ENCODE assay signal across 10 mouse cellular contexts in genomic region chr4:140684881-140685303, GRCm38 (mm10). TPM values are rescaled to one million over a fixed set of nuclear protein-coding genes. Genes with fewer than 3 reads are reported as not detected.
DNase-seq lines count a peak whose midpoint lies in the region; ATAC-seq and TF ChIP-seq lines count a peak whose summit lies in the region.
"Had no signal": no experiment of that assay in that cellular context is flagged by ENCODE, and none has a peak within 500 bp of the region (broad histone marks: within the 10 kb centered on the region; RNA-seq: fewer than 3 reads in every experiment).

No protein-coding gene starts in this region.

- H3K9me3 ChIP-seq in hindbrain, embryonic 12.5 days (replicated peaks) = no peaks in the 10 kb centered on the region
- no peaks in the 10 kb centered on the region for H3K9me3 ChIP-seq in hindbrain, embryonic 11.5 days (ENCODE audit: control insufficient read depth, low read length)
- H3K9me3 ChIP-seq in ES-E14 (ENCODE audit: control insufficient read depth, insufficient read depth, low read depth, low read length) = no peaks in the 10 kb centered on the region
- H3K9me3 ChIP-seq in embryonic facial prominence, embryonic 13.5 days = no peaks in the 10 kb centered on the region
- no peaks in the 10 kb centered on the region for H3K9me3 ChIP-seq in liver, embryonic 14.5 days (ENCODE audit: control insufficient read depth, low read length)

- in situ Hi-C loops in ES-E14 (cut with MboI; ENCODE audit: low sequenced_read_pairs in 2 of 2, unreplicated experiment in 2 of 2) = no loop called here

- no peak overlapping the region for H3K4me3 ChIP-seq in hindbrain, embryonic 12.5 days
- no peak overlapping the region for H3K4me3 ChIP-seq in hindbrain, embryonic 11.5 days (ENCODE audit: low read depth, low read length)
- no peak overlapping the region for H3K4me3 ChIP-seq in ES-E14 (ENCODE audit: insufficient read depth in 1 of 2, low read depth in 1 of 2, low read length in 2 of 2, poor library complexity in 1 of 2, severe bottlenecking in 1 of 2)
- H3K4me3 ChIP-seq in embryonic facial prominence, embryonic 13.5 days = no peak overlapping the region
- peak overlapping the region in 1 of 2 experiments; percentile 50; a peak in 2 of 4 replicates for H3K4me3 ChIP-seq in liver, embryonic 14.5 days (ENCODE audit: insufficient read depth in 1 of 2, low read depth in 2 of 2, low read length in 2 of 2)

- TF ChIP-seq CTCF in liver, embryonic 14.5 days (IDR thresholded peaks at IDR 0.05; ENCODE audit: low read depth) = peak; percentile 47; the same call in 1 of the 2 replicates

- WGBS in hindbrain, embryonic 12.5 days = 36% methylated on average over 6 of the region's 6 CpGs
- WGBS in hindbrain, embryonic 11.5 days = 51% methylated on average over 6 of the region's 6 CpGs
- 36% methylated on average over 6 of the region's 6 CpGs for WGBS in embryonic facial prominence, embryonic 13.5 days
- WGBS in liver, embryonic 14.5 days (ENCODE audit: insufficient replicate concordance) = 24% methylated on average over 6 of the region's 6 CpGs

- H3K4me1 ChIP-seq in hindbrain, embryonic 12.5 days = peaks cover 17% of the 10 kb centered on the region
- peaks cover 7% of the 10 kb centered on the region; the same call in 1 of the 2 replicates for H3K4me1 ChIP-seq in hindbrain, embryonic 11.5 days (replicated peaks; ENCODE audit: control insufficient read depth, insufficient read depth, low read length)
- H3K4me1 ChIP-seq in ES-E14 (ENCODE audit: control insufficient read depth in 2 of 2, insufficient read depth in 2 of 2, low read length in 2 of 2, poor library complexity in 1 of 2) = peaks cover 2 to 24% of the 10 kb centered on the region in 2 experiments; a peak in 3 of 4 replicates
- H3K4me1 ChIP-seq in embryonic facial prominence, embryonic 13.5 days = peaks cover 17% of the 10 kb centered on the region
- H3K4me1 ChIP-seq in liver, embryonic 14.5 days (replicated peaks; ENCODE audit: control insufficient read depth in 2 of 2, insufficient read depth in 2 of 2, low read length in 1 of 2) = peaks cover 39 to 58% of the 10 kb centered on the region in 2 experiments

- no peak for ATAC-seq in hindbrain, embryonic 12.5 days (ENCODE audit: low FRiP score)
- no peak for ATAC-seq in hindbrain, embryonic 11.5 days (ENCODE audit: low FRiP score)
- no peak for ATAC-seq in embryonic facial prominence, embryonic 13.5 days (ENCODE audit: insufficient number of reproducible peaks, insufficient read depth, low FRiP score, low TSS enrichment, low read depth)
- no peak for ATAC-seq in liver, embryonic 14.5 days (ENCODE audit: insufficient read depth)
- no peak for ATAC-seq in erythroid progenitor cell, adult 5-6 weeks (replicated peaks; ENCODE audit: low FRiP score, poor library complexity, severe bottlenecking)

- H3K27ac ChIP-seq in hindbrain, embryonic 12.5 days = no peak overlapping the region
- no peak overlapping the region for H3K27ac ChIP-seq in hindbrain, embryonic 11.5 days (ENCODE audit: low read depth, low read length)
- peak overlapping the region; percentile 17; the same call in 1 of the 2 replicates for H3K27ac ChIP-seq in ES-E14 (ENCODE audit: insufficient read depth, low read depth, low read length, poor library complexity, severe bottlenecking)
- H3K27ac ChIP-seq in embryonic facial prominence, embryonic 13.5 days = no peak overlapping the region
- H3K27ac ChIP-seq in liver, embryonic 14.5 days = peak overlapping the region; percentile 87

- TF ChIP-seq EP300 in liver, embryonic 14.5 days (IDR thresholded peaks at IDR 0.05; ENCODE audit: low read depth) = no peak

- H3K4me2 ChIP-seq in hindbrain, embryonic 12.5 days (replicated peaks) = peak overlapping the region; percentile 38; the same call in 1 of the 2 replicates
- H3K4me2 ChIP-seq in hindbrain, embryonic 11.5 days (replicated peaks; ENCODE audit: low read depth, low read length) = no peak overlapping the region
- H3K4me2 ChIP-seq in embryonic facial prominence, embryonic 13.5 days = peak overlapping the region; percentile 52
- peak overlapping the region; percentile 86 for H3K4me2 ChIP-seq in liver, embryonic 14.5 days (ENCODE audit: low read depth)

- no peaks in the 10 kb centered on the region for H3K36me3 ChIP-seq in hindbrain, embryonic 12.5 days
- no peaks in the 10 kb centered on the region for H3K36me3 ChIP-seq in hindbrain, embryonic 11.5 days (ENCODE audit: control insufficient read depth, insufficient read depth, low read length)
- no peaks in the 10 kb centered on the region for H3K36me3 ChIP-seq in ES-E14 (ENCODE audit: control insufficient read depth, insufficient read depth, low read length, poor library complexity, severe bottlenecking)
- H3K36me3 ChIP-seq in embryonic facial prominence, embryonic 13.5 days = no peaks in the 10 kb centered on the region
- no peaks in the 10 kb centered on the region for H3K36me3 ChIP-seq in liver, embryonic 14.5 days (replicated peaks; ENCODE audit: control insufficient read depth, insufficient read depth, low read depth)

- DNase-seq in hindbrain, embryonic 11.5 days (ENCODE audit: low spot score) = no peak
- no peak for DNase-seq in ES-E14 (ENCODE audit: low read depth, low spot score)
- no peak for DNase-seq in liver, embryonic 14.5 days (ENCODE audit: low read depth in 3 of 3, low spot score in 3 of 3)
- no peak for DNase-seq in cerebellum, postnatal 25 days
- no peak for DNase-seq in spleen, adult 18-20 months
- DNase-seq: kidney, adult 9 months had no signal

- H3K9ac ChIP-seq in hindbrain, embryonic 12.5 days = no peak overlapping the region
- no peak overlapping the region for H3K9ac ChIP-seq in hindbrain, embryonic 11.5 days (ENCODE audit: low read depth, low read length)
- H3K9ac ChIP-seq in ES-E14 (ENCODE audit: insufficient read depth, low read depth, low read length, poor library complexity, severe bottlenecking) = peak overlapping the region; percentile 9; the same call in 1 of the 2 replicates
- no peak overlapping the region for H3K9ac ChIP-seq in embryonic facial prominence, embryonic 13.5 days
- peak overlapping the region; percentile 74 for H3K9ac ChIP-seq in liver, embryonic 14.5 days (replicated peaks)

- H3K27me3 ChIP-seq in hindbrain, embryonic 12.5 days = peaks cover 6% of the 10 kb centered on the region; the same call in 1 of the 2 replicates
- H3K27me3 ChIP-seq in hindbrain, embryonic 11.5 days (ENCODE audit: control insufficient read depth, insufficient read depth, low read length) = no peaks in the 10 kb centered on the region; the same call in 1 of the 2 replicates
- H3K27me3 ChIP-seq in embryonic facial prominence, embryonic 13.5 days = peaks cover 6% of the 10 kb centered on the region; the same call in 1 of the 2 replicates
- H3K27me3 ChIP-seq in liver, embryonic 14.5 days (ENCODE audit: control insufficient read depth, insufficient read depth, low read length) = no peaks in the 10 kb centered on the region

TF ChIP-seq in ES-E14, 5 proteins besides CTCF, POLR2A, EP300 and RAD21:
- TF ChIP-seq MAFK (IDR thresholded peaks at IDR 0.05; ENCODE audit: insufficient read depth, low read depth, low read length) = no peak

RNA-seq across cellular contexts. Expression of gene Rcc2, which starts 15.4 kb away (rescaled TPM):
- 94.4 and 97.8 TPM in 2 replicates for polyA plus RNA-seq in hindbrain, embryonic 12.5 days (2016; fragmentation: Nextera tagmentation; extraction: Ambion mirVana)
- polyA plus RNA-seq in hindbrain, embryonic 11.5 days (2014; fragmentation: Nextera tagmentation; extraction: Ambion mirVana) = 44.3 and 59.6 TPM in 2 replicates
- total RNA-seq in ES-E14 (2012; rRNA removed) = 250 and 322 TPM in 2 replicates
- 43.5 and 44.2 TPM in 2 replicates for polyA plus RNA-seq in embryonic facial prominence, embryonic 13.5 days (2015; fragmentation: Nextera tagmentation; extraction: Ambion mirVana)
- 44.0 and 50.3 TPM in 2 replicates for polyA plus RNA-seq in liver, embryonic 14.5 days (2012; rRNA removed)
- polyA plus RNA-seq in liver, embryonic 14.5 days (2014; fragmentation: Nextera tagmentation; extraction: Ambion mirVana) = 16.5 and 27.6 TPM in 2 replicates
- 22.6 and 25.6 TPM in 2 replicates for total RNA-seq in erythroid progenitor cell, adult 5-6 weeks (2015; ENCODE audit: low replicate concordance)
- 22.3 and 26.0 TPM in 2 replicates for total RNA-seq in erythroid progenitor cell, adult 5-6 weeks (2017; ENCODE audit: low replicate concordance)

RNA-seq across cellular contexts. Expression of gene Arhgef10l, which starts 19.1 kb away (rescaled TPM):
- 31.2 and 31.7 TPM in 2 replicates for polyA plus RNA-seq in hindbrain, embryonic 12.5 days (2016; fragmentation: Nextera tagmentation; extraction: Ambion mirVana)
- 13.8 and 14.5 TPM in 2 replicates for polyA plus RNA-seq in hindbrain, embryonic 11.5 days (2014; fragmentation: Nextera tagmentation; extraction: Ambion mirVana)
- total RNA-seq in ES-E14 (2012; rRNA removed) = 14.8 and 20.0 TPM in 2 replicates
- 11.5 and 11.6 TPM in 2 replicates for polyA plus RNA-seq in embryonic facial prominence, embryonic 13.5 days (2015; fragmentation: Nextera tagmentation; extraction: Ambion mirVana)
- 2.4 and 2.8 TPM in 2 replicates for polyA plus RNA-seq in liver, embryonic 14.5 days (2012; rRNA removed)
- 2.1 and 2.5 TPM in 2 replicates for polyA plus RNA-seq in liver, embryonic 14.5 days (2014; fragmentation: Nextera tagmentation; extraction: Ambion mirVana)
- not detected in 2 replicates for total RNA-seq in erythroid progenitor cell, adult 5-6 weeks (2015; ENCODE audit: low replicate concordance)
- 0.64 and 1.4 TPM in 2 replicates for total RNA-seq in erythroid progenitor cell, adult 5-6 weeks (2017; ENCODE audit: low replicate concordance)

RNA-seq across cellular contexts. Expression of gene Padi6, which starts 57.6 kb away (rescaled TPM):
- 0.09 TPM in 1 of 2 replicates, not detected in the other for polyA plus RNA-seq in hindbrain, embryonic 12.5 days (2016; fragmentation: Nextera tagmentation; extraction: Ambion mirVana)
- polyA plus RNA-seq in hindbrain, embryonic 11.5 days (2014; fragmentation: Nextera tagmentation; extraction: Ambion mirVana) = 0.13 TPM in 1 of 2 replicates, not detected in the other
- 0.09 and 0.21 TPM in 2 replicates for total RNA-seq in ES-E14 (2012; rRNA removed)
- not detected in 2 replicates for polyA plus RNA-seq in embryonic facial prominence, embryonic 13.5 days (2015; fragmentation: Nextera tagmentation; extraction: Ambion mirVana)
- polyA plus RNA-seq in liver, embryonic 14.5 days (2012; rRNA removed) = not detected in 2 replicates
- polyA plus RNA-seq in liver, embryonic 14.5 days (2014; fragmentation: Nextera tagmentation; extraction: Ambion mirVana) = not detected in 2 replicates
- not detected in 2 replicates for total RNA-seq in erythroid progenitor cell, adult 5-6 weeks (2015; ENCODE audit: low replicate concordance)
- total RNA-seq in erythroid progenitor cell, adult 5-6 weeks (2017; ENCODE audit: low replicate concordance) = not detected in 2 replicates
- polyA plus RNA-seq: embryonic facial prominence, embryonic 11.5 days had no signal

Comparison
In these comparisons a context has a peak if more than half of its experiments do, and no peak if none do; other contexts are left out.
1. H3K27ac ChIP-seq: peak in ES-E14 (single experiment) and liver, embryonic 14.5 days (single experiment); none in hindbrain, embryonic 12.5 days (single experiment), hindbrain, embryonic 11.5 days (single experiment) and embryonic facial prominence, embryonic 13.5 days (single experiment).
2. H3K9ac ChIP-seq: peak in ES-E14 (single experiment) and liver, embryonic 14.5 days (single experiment); none in hindbrain, embryonic 12.5 days (single experiment), hindbrain, embryonic 11.5 days (single experiment) and embryonic facial prominence, embryonic 13.5 days (single experiment).